Mouse (Mus musculus): ENCODE results near the gene Irf9.

Irf9 gene

DNA sequence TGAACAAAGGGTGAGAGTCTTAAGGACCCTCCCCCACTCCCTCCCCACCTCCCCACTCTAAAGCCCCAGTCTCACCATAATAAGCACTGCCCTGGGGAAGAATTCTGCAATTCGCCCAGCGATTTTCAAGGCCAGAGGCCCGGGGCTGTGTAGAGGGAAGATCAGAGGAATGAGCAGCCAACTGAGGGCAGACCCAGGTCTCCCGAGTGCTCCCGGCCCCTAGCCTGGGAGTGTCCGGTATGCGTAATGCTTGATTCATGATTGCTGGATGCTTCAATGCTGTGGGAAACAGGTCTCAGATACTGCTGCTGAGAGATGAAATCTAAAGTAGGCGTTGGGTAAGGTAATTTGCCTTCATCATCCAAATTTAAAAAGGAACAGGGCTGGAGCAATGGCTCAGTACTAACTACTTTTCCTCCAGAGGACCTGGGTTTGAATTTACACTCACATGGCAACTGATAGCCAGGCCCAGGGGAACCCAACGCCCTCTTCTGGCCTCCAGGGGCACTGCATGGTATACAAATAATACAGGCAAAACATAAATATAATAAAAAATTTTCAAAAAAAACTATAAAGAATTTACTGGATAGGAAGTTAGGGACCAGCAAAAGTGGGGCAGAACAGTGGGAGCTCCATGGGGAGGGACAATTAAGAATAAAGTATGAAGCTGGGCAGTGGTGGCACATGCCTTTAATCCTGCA, 21.2 kb upstream of the Irf9 start:
- no peak for DNase-seq (ENCODE audit: low spot score)

DNA sequence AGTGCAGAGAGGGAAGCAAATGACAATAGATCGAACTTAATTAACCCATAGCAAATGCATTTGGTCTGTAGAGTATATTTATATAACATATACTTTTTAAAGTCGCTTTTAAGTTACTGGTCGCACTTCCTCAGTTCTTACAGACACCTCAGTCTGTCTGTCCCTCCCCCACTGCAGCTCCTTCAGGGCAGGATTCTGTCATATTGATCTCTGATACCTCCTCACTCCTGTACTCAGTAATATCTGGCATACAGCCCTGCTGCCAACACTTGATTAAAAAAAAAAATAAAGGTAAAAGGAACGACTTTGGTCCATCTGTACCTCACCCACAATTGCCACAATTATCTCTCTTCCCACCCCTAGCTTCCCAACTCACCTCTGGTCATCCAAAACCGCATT, 19.1 kb upstream of the Irf9 start:
- no peak for DNase-seq (ENCODE audit: low spot score)

DNA sequence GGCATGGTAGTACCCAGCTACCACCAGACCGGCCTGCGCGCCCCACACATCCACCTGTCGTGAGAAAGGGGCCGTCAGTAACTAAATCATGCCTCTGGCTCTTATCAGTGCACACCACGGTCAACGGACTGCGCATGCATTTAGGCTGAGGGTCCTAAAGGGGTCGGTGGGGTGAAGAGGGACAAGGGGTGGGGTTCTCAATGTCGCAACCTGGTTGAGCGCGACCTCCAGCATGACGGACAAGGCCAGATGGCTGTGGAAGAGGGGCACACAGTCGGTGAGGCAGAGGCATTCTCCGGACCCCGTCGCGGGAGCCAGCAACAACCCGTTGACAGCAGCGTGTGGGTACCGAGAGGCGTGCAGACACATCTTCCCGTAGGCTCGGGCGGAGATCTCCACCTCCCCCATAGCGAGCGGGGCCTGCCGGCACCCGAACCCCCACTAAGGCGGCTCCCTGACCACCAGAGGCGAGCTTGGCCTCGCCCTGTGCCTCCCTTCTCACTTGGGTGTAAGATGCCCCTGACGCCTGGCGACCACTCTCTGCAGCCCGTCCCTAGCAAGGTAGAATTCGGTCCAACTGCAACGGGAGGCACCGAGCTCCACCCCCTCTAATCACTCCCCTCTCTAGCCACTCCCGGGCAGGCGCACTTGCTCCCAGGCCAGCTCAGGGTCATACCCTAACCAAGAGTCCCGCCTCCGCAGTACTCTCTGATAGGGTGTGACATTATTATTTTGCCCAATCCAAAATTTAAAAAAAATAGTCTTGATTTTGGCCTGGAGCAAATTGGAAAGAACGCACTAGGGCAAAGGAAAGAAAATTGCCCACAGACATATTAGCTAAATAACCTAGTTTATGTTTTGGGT, 18.4 kb upstream of the Irf9 start, which contains the start of gene Emc9:
Gene Emc9 (minus strand): TSS at position 601 of the 864 bp plus-strand sequence.
- DNase-seq (ENCODE audit: low spot score) = peak; percentile 83

DNA sequence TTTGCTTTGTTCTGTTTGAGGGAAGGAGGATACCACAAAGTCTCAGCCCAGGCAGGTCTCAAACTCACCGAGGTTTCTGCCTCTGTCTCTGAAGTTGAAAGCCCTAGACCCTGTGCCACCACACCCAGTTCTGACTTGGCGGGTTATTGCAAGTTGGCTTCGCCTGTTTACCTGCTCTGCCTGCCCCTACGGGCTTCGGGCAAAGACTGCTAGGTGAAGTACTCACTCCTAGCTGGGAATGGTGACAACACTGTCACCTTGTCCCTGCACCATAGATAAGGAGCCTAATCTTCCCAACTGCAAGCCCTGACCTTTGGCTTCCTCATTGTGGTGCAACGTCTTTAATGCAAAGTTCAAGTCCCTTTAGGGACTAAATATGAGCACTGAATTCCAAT, 17.8 kb upstream of the Irf9 start:
- DNase-seq (ENCODE audit: low spot score) = no peak

DNA sequence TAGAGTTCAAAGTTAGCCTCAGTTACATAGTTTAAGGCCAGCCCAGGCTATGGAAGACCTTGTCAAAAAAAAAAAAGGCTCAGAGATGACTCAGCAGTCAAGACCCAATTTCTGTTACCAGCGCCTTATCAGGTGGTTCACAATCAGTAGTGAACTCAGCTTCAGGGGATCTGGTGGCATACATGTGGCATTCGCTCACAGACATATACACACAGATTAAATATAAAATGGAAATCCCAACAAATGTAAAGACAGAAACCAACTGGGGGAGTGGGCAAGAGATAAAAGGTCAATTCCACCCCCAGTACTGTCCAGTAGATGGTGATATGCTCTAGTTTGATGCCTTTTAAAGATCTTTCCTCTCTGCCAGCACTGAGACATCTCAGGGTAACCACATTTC, 17.2 kb upstream of the Irf9 start:
- DNase-seq (ENCODE audit: low spot score) = no peak

DNA sequence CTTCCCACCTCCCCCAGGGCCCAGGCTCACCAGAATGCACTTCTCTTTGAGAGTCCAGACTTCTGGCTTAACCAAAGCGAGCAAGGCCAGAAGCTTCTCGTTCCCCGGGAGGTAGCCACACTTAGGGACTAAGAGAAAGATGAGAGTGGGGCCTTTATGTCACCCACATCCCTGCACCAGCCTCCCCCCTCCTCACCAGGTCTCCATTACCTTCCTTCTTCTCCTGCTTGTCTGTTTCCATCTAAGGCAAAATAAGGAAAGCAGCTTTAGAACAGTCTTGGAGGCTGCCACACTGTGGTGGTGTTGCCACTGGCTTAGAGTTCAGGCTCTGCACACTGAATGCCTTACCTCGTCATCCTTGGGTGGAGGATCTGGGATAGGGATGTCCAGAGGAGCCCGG, 14.1 kb upstream of the Irf9 start:
- no peak for DNase-seq (ENCODE audit: low spot score)

DNA sequence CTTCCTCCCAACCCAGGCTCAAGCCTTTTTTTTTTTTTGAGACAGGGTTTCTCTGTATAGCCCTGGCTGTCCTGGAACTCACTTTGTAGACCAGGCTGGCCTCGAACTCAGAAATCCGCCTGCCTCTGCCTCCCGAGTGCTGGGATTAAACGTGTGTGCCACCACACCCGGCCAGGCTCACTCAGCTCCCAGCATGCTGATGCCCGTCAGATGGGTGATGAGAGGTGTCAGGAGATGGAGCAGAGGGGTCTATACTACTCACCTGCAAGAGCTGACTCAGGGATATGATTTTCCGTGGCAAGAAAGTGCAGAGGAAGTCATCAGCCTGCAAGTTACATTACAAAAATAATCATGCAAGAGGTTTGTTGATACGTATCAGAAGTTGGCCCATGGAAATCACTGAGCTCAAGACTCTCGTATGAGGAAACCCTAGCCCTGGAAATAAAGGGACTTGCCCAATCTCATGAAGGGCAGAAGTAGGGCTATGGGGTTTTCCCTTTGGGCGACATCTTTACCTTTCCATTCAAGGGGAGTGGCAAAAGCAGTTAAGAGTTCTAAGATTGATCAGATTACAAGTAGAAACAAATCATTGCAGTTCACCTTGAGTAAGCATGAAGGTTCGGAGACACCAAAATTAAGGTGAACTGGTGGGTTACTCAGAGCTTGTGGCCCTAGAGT, 13.5 kb upstream of the Irf9 start:
- no peak for DNase-seq (ENCODE audit: low spot score)

DNA sequence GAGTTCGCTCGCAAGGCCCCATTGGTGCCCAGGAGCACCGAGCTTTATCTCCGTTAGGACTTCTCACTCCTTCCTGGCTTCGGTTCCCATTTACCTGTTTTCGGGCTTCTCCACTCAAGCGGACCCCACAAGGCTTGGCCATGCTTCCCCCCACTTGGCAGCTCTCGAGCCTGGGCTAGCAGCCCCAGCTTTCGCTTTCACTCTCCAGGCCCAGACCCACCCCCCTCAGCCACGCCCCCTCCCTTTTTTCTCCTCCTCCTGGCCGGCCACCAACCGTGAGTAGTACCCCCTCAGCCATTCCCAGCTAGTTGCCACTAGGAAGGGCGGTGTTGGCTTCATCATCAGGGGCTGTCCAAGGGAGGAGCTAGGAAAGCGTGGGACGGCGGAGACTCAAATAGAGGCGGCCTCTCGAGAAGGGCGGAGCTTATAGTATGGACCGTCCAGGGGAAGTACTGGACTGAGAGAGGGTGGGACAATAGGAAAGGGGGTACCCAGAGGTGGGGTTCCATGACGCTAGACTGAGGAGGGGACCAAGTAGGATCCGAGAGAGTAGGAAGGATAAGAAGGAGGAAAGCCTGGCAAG, 12.5 kb upstream of the Irf9 start, which contains the start of gene Psme2:
Gene Psme2 (minus strand): TSS at position 366 of the 583 bp plus-strand sequence.
- peak; percentile 93 for DNase-seq (ENCODE audit: low spot score)

DNA sequence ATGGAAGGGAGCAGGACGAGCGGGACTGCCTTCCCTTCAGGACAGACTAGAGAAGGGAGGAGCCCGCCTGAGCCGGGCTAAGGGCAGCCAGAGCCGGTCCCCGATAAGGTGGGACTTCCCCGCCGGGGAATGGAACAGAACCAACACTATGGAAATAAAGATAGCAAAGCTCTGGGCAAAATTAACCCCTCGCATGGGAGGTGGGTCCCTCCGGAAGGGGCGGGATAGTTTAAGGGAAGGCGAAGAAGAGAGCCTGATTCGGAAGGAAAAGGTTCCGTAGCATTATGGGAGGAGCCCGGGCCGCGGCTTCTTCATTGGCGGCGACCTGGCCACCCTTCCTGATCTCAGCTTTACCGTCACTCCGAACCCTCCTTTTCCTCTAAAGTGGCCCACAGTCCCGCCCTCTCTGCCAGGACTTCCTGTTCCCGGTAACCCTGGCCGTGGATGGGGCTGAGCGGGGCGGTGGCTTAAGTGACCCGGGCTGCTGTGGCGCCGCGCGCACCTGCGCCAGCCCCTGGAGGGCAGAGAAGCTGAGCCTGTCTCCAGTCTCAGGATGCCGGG, 12.0 kb upstream of the Irf9 start, which contains the start of gene Rnf31:
Gene Rnf31 (plus strand): TSS at position 378 of the 561 bp plus-strand sequence.
- DNase-seq (ENCODE audit: low spot score) = peak; percentile 92

DNA sequence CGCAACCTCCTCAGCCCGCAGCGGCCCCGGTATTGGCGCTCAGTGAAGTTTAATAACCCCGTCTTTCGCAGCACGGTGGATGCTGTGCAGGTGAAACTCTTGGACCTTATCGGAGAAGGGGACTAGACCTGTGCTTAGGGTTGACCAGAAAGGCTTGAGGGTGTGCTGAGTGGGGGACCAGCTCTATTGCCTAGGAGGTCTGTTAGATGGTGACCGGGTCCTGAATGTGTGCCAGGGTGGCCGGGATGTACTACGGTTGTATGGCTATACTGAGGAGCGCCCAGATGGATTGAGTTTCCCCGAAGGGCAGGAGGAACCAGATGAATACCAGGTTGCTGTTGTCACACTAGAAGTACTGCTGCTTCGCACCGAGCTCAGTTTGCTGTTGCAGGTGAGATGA, 11.1 kb upstream of the Irf9 start:
- no peak for DNase-seq (ENCODE audit: low spot score)

DNA sequence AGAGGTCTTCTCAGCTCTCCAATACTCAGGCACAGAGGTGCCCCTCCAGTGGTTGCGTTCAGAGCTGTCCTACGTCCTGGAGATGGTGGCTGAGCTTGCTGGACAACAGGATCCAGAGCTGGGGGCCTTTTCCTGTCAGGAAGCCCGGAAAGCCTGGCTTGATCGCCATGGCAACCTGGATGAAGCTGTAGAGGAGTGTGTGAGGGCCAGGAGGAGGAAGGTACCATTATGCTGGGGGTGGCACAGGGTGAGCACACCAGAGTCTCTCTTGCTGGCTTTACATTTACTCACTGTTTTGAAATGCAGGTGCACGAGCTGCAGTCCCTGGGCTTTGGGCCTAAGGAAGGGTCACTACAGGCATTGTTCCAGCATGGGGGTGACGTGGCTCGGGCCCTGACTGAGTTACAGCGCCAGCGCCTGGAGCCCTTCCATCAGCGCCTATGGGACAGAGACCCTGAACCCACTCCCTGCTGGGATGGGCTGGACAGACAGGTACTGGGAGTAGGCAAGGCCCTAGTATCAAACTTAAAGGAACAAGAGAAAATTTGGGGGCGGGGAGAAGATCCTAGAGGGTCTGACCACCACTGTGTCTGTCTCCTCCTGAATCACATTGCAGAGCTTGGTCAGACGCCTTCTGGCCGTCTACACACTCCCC, 7.2 kb upstream of the Irf9 start:
- DNase-seq (ENCODE audit: low spot score) = no peak

DNA sequence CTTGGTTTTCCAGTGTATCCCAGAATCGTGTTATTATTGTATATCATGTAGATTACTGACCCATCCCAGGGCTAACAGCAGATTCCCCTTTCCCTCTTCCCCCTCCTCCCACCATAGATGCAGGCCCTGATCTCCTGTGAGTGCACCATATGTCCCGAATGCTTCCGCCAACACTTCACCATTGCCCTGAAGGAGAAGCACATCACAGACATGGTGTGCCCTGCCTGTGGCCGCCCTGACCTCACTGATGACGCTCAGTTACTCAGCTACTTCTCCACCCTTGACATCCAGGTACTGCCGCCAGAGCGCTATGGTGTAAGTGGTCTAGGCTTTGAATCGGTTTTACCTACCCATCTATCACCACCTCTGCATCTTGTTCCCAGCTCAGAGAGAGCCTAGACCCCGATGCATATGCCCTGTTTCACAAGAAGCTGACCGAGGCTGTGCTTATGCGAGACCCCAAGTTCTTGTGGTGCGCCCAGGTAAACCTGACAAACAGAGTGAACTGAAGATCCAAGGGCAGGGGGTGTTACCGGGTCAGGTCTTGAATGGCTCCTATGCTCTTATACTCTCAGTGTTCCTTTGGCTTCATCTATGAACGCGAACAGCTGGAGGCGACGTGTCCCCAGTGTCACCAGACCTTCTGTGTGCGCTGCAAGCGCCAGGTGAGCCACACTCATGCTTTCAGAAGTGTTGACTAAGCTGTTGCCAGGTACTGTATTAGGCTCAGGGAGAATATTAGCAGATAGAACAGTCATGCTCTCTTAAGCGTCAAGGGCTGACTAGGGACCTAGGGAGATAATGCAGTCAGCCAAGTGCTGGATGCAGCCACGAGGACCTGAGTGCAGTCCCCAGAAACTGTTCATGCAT, 4.6 kb upstream of the Irf9 start:
- DNase-seq (ENCODE audit: low spot score) = no peak

DNA sequence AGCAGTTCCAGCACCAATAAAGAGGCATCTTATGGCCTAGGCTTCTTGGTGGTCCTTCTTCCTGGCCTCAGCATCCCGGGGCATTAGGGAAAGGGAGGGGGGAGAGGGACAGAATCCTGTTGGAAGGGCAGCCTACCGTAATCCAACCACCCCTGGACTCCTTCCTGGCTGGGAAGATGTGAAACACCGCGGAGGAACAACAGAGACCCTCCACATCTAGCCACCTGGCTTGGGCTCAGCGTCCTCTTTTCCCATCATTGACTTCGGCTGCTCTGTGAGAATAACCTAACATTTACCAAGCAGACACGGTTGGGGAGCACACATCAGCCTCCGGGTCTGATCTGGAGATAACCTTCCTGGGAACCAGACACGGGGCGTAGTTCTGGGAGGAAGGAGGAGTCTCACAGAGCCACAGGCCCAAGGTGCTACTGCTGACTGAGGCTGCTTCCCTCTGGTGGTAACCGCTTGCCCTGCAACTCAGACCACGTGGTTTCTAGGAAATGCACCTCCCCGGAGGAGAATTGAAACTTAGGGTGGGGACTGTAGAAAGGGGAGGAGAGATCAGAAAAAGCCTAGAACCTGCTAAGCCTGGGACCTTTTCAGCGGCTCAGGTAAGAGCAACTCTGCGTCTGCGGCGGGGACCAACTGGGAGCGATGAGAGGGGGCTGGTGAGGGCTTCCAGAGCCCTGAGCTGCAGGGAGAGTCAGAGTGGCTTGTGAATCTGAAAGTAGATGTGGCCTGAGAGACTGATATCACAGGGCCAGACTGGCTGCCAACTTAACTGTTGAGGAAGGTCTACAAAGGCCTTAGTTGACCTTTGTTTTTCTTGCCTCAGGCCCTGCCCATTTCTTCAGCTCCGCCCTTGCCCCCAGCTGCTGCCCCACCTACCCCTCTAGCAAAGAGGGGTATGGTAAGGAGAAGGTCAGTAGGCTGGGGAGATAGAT, 534 bp downstream of the Irf9 start:
- DNase-seq (ENCODE audit: low spot score) = peak; percentile 85

DNA sequence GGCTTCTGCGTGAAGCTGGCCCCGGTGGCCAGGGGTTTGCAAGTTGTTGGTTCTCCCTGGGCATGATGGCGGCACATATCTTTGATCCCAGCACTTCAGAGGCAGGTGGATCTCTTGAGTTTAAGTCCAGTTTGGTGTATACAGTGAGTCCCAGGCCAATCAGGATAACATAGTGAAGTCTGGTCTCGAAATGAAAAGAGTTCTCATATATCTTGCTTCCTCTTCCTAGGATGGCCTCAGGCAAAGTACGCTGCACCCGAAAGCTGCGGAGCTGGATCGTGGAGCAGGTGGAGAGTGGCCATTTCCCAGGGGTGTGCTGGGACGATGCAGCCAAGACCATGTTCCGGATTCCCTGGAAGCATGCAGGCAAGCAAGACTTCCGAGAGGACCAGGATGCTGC, 1.5 kb downstream of the Irf9 start:
- no peak for DNase-seq (ENCODE audit: low spot score)

DNA sequence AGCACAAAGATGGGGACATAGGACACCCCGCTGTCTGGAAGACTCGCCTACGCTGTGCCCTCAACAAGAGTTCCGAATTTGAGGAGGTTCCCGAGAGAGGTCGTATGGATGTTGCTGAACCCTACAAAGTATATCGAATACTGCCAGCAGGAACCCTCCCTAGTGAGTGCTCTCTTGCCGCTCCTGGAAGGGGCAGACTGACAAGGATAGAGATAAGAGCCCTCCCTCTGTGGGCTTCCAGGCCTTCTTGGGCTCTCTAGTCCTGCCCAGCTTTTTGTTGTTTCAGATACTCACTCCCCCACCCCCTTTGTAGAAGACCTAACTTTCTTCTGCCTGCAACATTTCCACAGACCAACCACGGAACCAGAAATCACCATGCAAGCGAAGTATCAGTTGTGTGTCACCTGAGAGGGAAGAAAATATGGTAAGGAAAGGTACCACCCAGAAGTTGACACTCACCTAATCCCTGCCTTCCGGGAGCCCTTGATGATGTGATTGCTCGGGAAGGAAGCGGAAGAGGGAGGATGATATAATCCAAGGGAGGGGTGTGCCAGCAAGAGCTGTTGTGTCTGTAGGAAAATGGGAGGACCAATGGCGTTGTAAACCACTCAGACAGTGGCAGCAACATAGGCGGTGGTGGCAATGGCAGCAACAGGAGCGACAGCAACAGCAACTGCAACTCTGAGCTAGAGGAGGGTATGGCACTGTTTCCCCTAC, 2.5 kb downstream of the Irf9 start:
- DNase-seq (ENCODE audit: low spot score) = no peak

DNA sequence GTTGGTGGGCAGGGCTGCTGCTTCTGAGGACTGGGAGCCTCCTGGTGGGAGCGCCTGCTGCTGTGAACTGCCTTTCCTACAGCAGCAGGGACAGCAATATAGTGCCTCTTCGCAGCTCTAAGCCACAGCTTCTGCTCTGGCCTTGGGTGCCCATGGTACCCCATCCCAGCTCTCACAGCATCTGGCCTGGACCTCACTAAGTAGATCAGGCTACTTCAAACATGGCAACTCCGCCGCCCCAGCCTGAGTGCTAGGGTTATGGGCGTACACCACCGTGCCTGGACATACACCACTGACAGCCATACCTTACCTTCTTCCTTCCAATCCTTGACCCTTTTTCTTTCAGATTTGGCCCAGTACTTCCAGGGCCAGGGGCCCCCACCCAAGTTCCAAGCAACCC, 5.0 kb downstream of the Irf9 start:
- DNase-seq (ENCODE audit: low spot score) = no peak

DNA sequence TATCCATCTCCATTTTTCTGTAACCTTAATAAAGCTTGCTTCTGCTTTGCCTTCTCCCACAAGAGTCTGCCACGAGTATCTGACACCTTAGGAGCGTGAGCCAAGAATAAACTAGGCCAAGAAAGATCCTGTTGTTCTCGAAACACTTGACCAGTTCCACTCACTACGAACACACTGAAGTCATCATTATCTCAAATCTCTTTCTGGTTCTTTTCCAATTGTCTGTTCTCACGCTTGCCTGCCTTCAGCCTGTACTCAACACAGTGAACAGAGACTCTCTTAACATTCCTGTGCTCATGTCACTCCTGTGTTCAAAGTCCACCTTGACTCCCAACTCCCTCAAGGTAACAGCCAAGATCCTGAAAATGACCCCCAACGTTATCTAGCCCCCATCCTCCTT, 10.0 kb downstream of the Irf9 start:
- DNase-seq (ENCODE audit: low spot score) = peak; percentile 44

DNA sequence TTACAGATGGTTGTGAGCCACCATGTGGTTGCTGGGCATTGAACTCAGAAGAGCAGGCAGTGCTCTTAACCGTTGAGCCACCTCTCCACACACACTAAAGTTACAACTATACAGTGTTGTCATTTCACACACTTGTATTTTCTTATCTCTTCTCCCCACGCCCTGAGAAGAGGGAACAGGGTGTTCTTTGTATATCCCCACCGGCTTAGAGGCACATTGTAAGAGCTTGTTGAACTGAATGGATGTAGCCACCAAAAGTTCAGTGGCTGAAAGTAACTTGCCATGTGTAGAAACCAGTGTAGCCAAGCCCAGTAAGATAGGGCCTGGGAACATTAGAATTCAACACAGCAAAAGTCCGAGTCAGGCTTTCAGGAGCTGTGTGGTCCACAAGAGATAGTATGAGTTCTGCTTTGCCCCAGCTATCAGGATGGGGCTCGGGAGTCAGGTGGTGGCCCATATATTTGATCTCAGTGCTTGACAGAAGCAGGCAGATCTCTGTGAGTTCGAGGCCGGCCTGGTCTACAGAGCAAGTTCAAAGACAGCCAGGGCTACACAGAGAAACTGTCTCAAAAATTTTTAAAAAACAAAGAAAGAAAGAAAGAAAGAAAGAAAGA, 11.3 kb downstream of the Irf9 start:
- peak; percentile 44 for DNase-seq (ENCODE audit: low spot score)
